Mouse (Mus musculus) ES-Bruce4 (cell line): Measurements from ENCODE around the gene Zfp385b.

Experiments
- CTCF ChIP-seq: IDR thresholded peaks from one replicate; pipeline ENCODE4 v1.8.1; 2011; ENCODE audit warnings: low read depth, low read length
- POLR2A ChIP-seq: IDR thresholded peaks from one replicate; pipeline ENCODE4 v1.8.1; 2011; ENCODE audit warnings: low read length; ENCODE audit not compliant: insufficient read depth

GRCm38 (mm10) chr2:77498379-77498778 lies 321.1 kb downstream of the Zfp385b start:
- TF ChIP-seq CTCF (no peak), POLR2A (no peak)
